Mouse (Mus musculus): ENCODE measurements around the gene Eif2b1.

Eif2b1 gene

GRCm38 (mm10) chr5:124541602-124541973 is 37.3 kb downstream of the Eif2b1 start:
- no peak for DNase-seq

- DNase-seq: peak; percentile 58 to 59
Observed at GRCm38 (mm10) chr5:124540905-124541601, 37.9 kb downstream of the Eif2b1 start.

- DNase-seq: peak; percentile 86 to 89
Observed at GRCm38 (mm10) chr5:124540383-124540786, 38.5 kb downstream of the Eif2b1 start, which contains the start of gene Tmed2. Gene Tmed2, plus strand, starts transcription at chr5:124540695.

DNA sequence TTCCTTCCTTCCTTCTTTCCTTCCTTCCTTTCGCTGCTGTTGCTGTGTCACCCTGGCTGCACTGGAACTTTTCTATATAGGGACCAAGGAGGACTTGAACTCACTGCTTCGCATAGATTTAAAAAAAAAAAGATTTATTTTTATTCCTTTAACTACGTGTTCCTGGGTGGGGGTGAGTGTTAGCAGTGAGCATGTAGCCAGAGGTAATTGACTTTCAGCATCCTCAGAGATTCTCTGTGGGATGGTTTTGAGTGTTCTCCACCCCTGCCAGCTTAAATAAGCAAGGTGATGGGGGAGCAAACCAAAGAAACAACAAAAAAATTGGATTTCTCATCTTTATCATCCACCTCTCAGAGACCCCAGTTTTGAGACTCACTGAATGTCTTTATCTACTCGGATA is 39.0 kb downstream of the Eif2b1 start:
- no peak for DNase-seq

- DNase-seq: peak in 1 of 2 experiments; percentile 58
Observed at GRCm38 (mm10) chr5:124538813-124539792, 39.8 kb downstream of the Eif2b1 start.

DNA sequence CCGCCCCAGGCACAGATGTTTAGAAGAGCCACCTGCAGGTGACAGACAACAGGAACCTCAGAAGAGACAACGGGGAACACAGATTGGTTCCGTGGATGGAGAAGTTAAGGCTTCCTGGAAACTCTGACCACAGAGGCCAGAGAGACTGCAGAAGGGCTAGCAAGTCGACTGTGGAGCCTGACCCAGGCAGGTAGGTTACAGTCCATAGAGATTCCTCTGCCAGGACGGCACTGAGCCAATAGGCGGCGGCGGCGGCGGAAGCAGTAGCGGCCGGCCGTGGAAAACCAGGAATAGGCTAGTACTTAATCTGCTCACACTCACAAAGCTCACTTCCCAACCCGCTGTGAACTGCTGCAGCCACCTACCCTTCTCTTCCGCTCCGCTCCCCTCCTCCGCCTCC is 42.2 kb downstream of the Eif2b1 start:
- DNase-seq: peak; percentile 21 to 38

DNA sequence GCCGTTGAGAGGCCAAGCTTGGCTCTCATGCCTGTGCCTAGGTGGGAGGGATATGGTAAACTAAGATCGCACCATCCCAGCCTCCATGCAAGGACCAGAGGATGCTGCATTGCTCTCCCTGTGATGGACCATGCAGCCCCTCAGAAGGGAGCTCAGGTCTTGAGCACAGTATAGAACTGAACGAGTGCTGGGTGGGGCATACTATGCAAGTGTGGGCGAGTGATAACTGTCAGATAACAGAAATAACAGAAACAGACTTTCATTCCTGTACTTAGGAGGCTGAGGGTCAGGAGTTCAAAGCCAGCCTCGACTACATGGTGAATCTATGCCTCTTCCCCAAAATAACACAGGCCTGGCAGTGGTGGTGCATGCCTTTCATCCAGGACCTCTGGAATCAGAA is 43.9 kb downstream of the Eif2b1 start:
- DNase-seq: no peak

DNA sequence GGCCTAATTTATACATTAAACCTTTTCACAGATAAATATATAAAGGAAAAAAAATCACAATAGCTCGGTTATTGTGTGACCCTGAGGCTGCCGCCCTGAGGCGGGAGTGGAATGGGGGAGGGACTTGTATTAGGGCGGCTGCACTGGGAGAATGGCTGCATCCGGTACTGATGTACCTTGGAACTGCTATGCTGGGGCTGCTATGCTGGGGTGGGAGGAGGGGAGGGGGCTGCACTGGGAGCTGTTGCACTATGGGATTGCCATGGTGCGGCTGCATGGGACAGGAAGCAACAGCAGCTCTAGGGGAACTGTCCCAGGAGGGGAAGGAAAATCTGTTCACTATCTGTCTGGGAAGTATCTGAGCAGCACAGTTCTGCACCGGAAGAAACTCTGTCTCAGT is 46.5 kb downstream of the Eif2b1 start:
- no peak for DNase-seq

GRCm38 (mm10) chr5:124531583-124531930 is 47.4 kb downstream of the Eif2b1 start:
- no peak for DNase-seq

DNA sequence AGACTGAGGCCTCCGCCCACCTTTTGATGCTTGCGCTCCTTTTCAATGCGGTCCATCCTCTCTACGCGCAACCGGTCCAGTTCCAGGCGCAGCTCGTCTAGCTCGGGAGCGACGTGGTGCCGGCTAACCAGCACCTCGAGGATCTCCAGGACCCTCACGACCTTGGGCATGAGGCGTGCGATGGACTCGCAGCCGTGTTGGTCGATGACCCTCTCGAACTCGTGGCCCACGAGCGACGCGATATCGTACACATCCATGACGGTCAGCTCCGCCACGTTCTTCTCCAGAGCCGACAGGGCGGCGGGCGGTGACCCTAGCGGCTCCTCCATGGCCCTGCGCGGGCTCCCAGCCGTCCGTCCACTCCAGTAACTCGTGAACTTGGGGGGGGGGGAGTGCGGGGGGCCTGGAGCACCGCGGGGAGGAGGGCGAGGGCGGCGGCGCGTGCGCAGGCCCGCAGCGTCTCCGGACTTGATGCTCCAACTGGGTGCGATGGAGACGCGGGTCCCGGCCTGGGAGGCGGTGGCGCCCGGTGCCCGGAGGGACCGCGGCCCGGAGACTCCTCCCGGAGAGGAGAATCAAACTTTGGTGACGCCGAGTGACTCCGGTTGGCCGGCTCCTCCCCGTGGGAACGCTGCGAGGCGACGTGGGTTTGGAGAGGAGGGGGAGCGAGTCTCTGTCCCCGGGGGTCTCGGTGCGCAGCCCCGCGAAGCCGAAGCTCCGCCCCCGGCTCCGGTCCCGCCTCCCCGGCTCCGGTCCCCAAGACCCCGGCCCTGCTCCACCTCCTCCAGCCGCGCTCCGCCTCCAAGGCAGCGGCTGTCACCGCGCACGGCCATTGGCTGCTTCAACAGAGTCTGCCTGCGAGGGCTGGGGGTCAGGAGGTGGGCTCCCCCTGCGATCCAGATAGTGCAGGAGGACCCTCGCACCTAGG is 48.0 kb downstream of the Eif2b1 start, which contains the start of gene Rilpl1:
TSS of gene Rilpl1 (minus strand) at position 737 of the 928 bp plus-strand sequence.
- DNase-seq: peak; percentile 75

GRCm38 (mm10) chr5:124529697-124530096 is 49.2 kb downstream of the Eif2b1 start:
- DNase-seq: no peak

DNA sequence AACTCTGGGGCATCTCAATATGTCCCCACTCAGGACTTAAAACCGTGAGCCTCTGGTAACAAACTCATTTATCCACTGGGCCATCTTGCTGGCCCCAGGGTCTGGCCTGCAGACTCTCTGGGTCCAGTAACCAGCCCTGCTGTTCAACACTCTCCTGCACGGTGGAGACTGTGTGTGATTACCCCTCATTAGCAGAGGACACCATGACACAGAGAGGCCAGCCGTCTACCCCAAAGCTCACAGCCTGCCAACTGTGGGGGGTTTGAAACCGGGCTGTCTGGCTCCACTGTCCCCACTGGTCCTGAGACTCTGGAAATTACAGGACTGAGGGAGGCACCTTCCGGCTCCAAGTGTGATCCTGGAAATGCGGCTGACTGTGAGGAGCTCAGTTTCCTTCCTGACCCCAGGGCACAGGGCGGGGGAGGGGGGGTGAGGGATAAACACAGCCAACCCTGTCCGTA is 49.7 kb downstream of the Eif2b1 start:
- no peak for DNase-seq

DNA sequence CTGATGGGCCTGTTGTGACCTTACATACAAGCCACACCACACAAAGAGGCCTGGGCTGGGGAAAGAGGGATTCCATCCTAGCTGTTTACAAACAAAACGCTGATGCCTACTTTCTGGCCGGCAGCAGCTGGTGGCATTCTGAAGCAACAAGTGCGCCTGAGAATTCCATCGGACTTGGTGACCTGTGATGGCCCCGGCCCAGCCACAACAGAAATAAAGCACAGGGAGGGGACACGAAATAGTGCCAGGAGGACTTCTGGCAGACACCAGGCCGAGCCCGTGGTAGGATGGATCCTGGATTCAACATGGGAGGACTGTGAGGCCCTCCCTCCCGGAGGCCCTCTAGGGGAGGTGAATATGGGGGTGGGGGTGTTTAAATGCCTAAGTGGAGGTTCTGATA is 50.1 kb downstream of the Eif2b1 start:
- DNase-seq: no peak

- DNase-seq: no peak
Observed at GRCm38 (mm10) chr5:124528351-124528750, 50.6 kb downstream of the Eif2b1 start.

DNA sequence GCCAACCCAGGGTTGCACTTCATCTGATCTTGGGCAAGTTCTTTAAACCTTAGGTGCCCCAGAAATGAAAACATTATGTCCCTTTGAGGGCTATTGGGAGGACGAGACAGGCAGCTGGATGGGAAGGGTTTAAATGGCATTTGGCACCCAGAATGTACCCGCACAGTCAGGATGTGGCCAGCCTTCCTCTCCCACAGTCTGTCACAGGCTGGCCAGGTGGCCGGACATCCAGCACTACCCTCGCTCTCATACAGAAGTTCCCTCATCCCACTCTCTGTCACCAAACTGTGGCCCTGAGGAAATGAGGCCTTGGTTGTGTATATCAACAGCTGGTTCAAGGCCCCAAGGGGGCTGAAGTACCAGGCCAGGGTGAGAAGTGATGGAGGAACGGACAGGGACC is 54.0 kb downstream of the Eif2b1 start:
- no peak for DNase-seq

DNA sequence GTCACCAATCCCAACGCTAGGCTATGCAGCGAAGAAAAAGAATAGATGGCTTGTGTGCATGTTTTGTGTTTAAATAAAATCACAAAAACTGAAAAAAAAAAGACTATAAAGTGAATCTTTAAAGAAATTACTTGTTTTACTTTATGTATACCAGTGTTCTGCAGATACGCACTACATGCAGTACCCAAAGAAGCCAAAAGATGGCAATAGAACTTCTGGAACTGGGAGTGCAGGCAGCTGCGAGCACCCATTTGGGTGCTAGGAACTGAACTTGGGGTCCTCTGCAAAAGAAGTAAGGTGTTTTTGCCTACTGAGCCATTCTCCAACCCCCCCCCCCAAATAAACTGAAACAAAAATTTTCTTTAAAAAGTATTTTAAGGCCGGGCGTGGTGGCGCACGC is 55.9 kb downstream of the Eif2b1 start:
- no peak for DNase-seq

DNA sequence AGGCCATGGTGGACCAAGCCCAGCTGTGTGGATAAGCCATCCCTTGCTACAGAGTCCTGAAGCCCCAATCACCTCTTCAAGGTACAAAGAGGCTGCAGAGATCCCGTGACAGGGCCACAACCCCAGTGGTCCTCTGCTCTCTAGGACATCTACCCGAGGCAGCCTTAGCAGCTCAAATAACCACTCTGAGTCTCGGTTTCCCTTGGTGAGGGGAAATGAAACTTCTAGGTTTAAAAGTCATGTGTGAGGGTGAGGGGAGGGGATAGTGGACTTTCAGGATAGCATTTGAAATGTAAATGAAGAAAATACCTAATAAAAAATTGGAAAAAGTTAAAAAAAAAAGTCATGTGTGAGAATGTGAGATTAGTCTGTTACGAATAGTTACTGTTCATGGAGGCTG is 57.3 kb downstream of the Eif2b1 start:
- no peak for DNase-seq

Data from thymus, adult 18-20 months (tissue).